Mouse (Mus musculus) ES-E14 (cell line): ENCODE data around the gene Ckap2l.
A peak's percentile ranks its signal among the peaks of the same experiment; 100 is the strongest.

Experiments
- CHD2 ChIP-seq: IDR thresholded peaks from 2 replicates; pipeline ENCODE4 v1.6.1; 2014; ENCODE audit warnings: mild to moderate bottlenecking, low read depth, low read length, inconsistent platforms
- HCFC1 ChIP-seq: IDR thresholded peaks from 2 replicates; pipeline ENCODE4 v1.6.1; 2012; ENCODE audit warnings: low read length, inconsistent platforms, borderline replicate concordance; ENCODE audit not compliant: insufficient read depth
- ZNF384 ChIP-seq: IDR thresholded peaks from 2 replicates; pipeline ENCODE4 v1.6.1; 2012; ENCODE audit warnings: low read depth, low read length, inconsistent platforms

DNA sequence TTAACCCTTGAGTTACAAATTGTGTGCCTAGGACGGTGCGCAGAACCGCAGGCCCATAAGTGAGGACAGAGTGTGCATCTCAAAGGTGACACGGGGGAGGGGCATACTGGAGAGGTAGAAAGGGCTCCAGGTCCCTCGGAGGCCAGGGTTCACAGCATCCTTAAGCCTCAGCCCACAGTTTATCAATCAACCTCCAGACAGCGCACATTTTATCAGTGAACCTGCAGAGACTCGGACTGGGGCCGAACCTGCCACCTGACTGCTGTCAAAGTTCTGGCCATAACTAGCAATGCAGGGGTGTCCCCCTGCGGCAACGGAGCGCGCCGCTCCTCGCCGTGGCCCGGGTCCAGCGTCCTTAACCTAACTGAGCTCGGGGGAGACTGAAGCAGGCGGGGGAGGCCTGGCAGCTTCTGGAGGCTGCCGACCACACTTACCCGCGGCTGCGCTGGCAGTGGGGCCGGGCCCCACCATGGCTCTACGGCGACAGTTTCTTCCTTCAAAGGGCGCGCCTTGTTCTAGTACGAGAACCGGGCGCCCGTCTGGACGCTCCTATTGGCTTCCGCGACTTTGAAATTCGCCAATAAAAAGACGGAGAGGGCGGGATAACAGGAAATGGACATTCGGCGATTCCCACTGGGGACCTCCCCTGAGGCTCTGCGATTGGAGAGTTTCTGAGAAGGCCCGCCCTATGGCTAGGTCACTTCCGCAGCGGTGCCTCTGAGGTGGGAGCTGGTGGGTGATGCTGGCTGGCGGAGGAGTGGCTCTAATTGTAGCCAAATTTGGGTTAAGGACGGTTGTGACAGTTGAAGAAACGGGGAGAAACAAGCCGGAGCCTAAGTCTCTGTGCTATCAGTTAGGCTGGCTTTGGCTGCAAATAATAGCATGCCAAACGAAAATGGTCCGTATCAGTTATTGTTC is at the start of gene Ckap2l:
- TF ChIP-seq HCFC1 (no peak), ZNF384 (no peak), CHD2 (peak; percentile 73; the same call in 1 of the 2 replicates)
